Mouse (Mus musculus) liver, embryonic 14.5 days (tissue): ENCODE results near the gene Eri3.

Source experiments
- CTCF ChIP-seq: IDR thresholded peaks from 2 replicates; pipeline ENCODE4 v1.5.1; 2016; ENCODE audit warnings: antibody characterized with exemption, low read depth, control low read depth
- EP300 ChIP-seq: IDR thresholded peaks from 2 replicates; pipeline ENCODE4 v1.6.1; 2016; ENCODE audit warnings: antibody characterized with exemption, low read depth

DNA sequence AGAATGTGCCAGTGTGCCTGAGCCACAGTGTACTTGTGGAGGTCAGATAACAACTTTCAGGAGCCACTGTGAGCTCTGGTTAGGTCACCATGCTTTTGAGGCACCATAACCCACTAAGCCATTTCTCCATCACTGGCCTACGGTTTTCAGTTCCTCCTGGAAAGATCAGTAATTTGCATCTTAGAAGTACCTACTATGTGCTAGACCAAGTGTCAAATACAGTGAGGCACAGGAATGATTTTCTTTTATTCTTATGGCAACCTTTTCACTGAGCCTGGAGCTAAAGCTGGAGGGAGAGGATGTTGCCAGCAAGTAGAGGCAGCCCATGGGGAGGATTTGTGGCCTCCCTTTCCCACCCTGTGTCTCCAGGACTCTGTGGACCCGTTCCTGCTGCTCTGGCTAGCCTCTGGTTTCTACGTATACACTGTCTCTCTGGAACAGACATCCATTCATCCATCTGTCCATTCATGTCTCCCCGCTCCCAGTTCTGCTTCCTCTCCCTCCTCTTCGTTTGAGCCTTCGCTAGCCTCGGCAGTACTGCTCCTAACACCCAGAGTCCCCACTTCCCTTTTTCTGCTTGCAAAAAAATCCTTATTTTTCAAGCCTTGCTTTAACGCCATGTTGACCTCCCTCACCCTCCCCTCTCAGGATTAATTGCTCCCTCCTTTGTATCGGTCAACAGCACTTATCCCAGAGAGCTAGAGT lies 14.5 kb upstream of the Eri3 start:
- TF ChIP-seq CTCF = no peak
- TF ChIP-seq EP300 = no peak
